Mouse (Mus musculus) megakaryocyte-erythroid progenitor cell, adult 5 weeks (primary cell): ENCODE measurements around the gene Defa34. TPM values are rescaled to one million over a fixed set of nuclear protein-coding genes. Genes with fewer than 3 reads are reported as not detected.

ENCODE experiments used
- polyA plus RNA-seq: library from polyadenylated mRNA; stranded (reverse); fragments of >175 nt; gene quantifications from 2 replicates; pipeline ENCODE4 v1.2.3, GENCODE M21; 2012

Gene Defa34
- not detected in 2 replicates for polyA plus RNA-seq

DNA sequence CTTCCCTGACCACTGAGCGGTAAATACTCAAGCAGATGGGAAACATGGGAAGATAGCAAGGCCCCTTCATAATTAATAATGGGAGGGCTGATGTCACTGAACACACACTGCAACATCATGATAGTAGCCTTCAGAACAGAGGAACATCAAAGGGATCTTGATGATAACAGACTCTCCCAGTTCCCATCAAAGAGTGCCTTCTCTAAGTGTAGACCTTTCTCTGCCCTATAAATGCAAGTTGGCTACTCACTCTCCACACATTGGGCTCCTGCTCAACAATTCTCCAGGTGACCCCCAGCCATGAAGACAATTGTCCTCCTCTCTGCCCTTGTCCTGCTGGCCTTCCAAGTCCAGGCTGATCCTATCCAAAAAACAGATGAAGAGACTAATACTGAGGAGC is at the start of gene Defa34:
Gene Defa34, plus strand, starts transcription at position 301 of the 400 bp plus-strand sequence.

DNA sequence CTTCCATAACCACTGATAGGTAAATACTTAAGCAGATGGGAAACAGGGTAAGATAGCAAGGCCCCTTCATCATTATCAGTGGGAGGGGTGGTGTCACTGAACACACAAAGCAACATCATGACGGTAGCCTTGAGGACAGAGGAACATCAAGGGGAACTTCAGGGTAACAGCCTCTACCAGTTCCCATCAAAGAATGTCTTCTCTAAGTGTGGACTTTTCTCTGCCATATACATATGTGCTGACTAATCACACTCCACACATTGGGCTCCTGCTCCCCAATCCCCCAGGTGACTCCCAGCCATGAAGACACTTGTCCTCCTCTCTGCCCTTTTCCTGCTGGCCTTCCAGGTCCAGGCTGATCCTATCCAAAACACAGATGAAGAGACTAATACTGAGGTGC is 47.7 kb upstream of the Defa34 start, which contains the start of gene Defa26:
Gene Defa26, plus strand, starts transcription at position 301 of the 400 bp plus-strand sequence.

GRCm38 (mm10) chr8:21655480-21655879 is 10.1 kb upstream of the Defa34 start, which contains the start of gene Defa17:
Defa17 (plus strand) TSS chr8:21655780.

DNA sequence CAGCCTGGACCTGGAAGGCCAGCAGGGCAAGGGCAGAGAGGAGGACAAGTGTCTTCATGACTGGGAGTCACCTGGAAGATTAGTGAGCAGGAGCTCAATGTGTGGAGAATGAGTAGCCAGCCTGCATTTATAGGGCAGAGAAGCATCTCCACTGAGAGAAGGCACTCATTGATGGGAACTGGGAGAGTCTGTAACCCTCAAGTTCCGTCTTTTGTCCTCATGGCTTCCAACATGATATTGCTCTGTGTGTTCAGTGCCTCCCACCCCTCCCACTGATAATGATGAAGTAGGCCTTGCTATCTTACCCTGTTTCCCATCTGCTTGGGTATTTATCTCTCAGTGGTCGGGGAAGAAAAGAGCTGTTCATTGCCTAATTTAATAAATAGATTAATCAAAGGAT is 37.9 kb downstream of the Defa34 start, which contains the start of gene AY761184:
Gene AY761184, minus strand, starts transcription at position 101 of the 400 bp plus-strand sequence.

Other genes with a start within 250 kb of the Defa34 start
- gene Defa36, start 238.4 kb upstream of the Defa34 start, polyA plus RNA-seq: not detected in 2 replicates
- not detected in 2 replicates for gene Gm7849, start 209.2 kb upstream of the Defa34 start, polyA plus RNA-seq
- gene Defa20, start 156.5 kb upstream of the Defa34 start, polyA plus RNA-seq: not detected in 2 replicates
- gene Defa32, start 136.8 kb upstream of the Defa34 start, polyA plus RNA-seq: not detected in 2 replicates
- not detected in 2 replicates for gene Defa37, start 100.4 kb upstream of the Defa34 start, polyA plus RNA-seq
- not detected in 2 replicates for gene Defa28, start 82.8 kb upstream of the Defa34 start, polyA plus RNA-seq
- not detected in 2 replicates for gene Gm7861, start 71.3 kb upstream of the Defa34 start, polyA plus RNA-seq
- gene Defa26, start 47.6 kb upstream of the Defa34 start, polyA plus RNA-seq: not detected in 2 replicates
- gene Defa17, start 10.0 kb upstream of the Defa34 start, polyA plus RNA-seq: not detected in 2 replicates
- not detected in 2 replicates for gene AY761184, start 37.8 kb downstream of the Defa34 start, polyA plus RNA-seq
- gene Defa24, start 68.7 kb downstream of the Defa34 start, polyA plus RNA-seq: not detected in 2 replicates
- gene Defb50, start 157.7 kb downstream of the Defa34 start, polyA plus RNA-seq: not detected in 2 replicates
- not detected in 2 replicates for gene Defb2, start 174.1 kb downstream of the Defa34 start, polyA plus RNA-seq
- gene Defb10, start 193.1 kb downstream of the Defa34 start, polyA plus RNA-seq: not detected in 2 replicates
- not detected in 2 replicates for gene Defb9, start 219.6 kb downstream of the Defa34 start, polyA plus RNA-seq
- gene Defb11, start 240.6 kb downstream of the Defa34 start, polyA plus RNA-seq: not detected in 2 replicates